Mouse (Mus musculus) olfactory bulb, adult 2 months (tissue): ENCODE results near the gene Ccnl2.

Experiments
- CTCF ChIP-seq: fragments of 200-500 bp; IDR thresholded peaks from 2 replicates; pipeline ENCODE4 v1.5.1; 2012; ENCODE audit warnings: low read depth, mild to moderate bottlenecking, low read length, moderate library complexity; ENCODE audit not compliant: insufficient read depth
- POLR2A ChIP-seq: fragments of 200-500 bp; IDR thresholded peaks from 2 replicates; pipeline ENCODE4 v1.6.1; 2012; ENCODE audit warnings: mild to moderate bottlenecking, low read depth, low read length, moderate library complexity; ENCODE audit not compliant: insufficient read depth

DNA sequence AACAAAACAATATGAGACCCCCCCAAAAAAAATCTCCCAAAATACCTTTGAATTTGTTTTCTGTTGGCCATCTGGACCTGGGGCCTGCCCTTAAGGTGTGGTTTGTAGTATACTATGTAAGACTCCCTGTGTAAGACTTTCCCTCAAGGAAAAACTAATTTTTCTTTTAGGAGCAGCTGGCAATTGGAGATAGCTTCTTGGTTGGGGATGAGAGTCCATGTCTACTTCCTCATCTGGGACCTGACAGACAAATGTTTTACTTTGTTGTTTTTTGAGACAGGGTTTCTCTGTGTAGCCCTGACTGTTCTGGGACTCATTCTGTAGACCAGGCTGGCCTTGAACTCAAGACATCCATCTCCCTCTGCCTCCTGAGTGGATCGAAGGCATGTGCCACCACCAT, 10.2 kb upstream of the Ccnl2 start:
- TF ChIP-seq CTCF = no peak
- TF ChIP-seq POLR2A = no peak
